Mouse (Mus musculus) testis, adult 2 months (tissue): ENCODE measurements at regions not wholly inside any gene's neighbourhood (a gene's known extent, or its start where the extent isn't known, plus 50 kb on each side); places are given as distances from the start of the nearest gene placed in this dataset.

Experiments used
- H3K27ac ChIP-seq: fragments of 200-500 bp; 2 replicates; pipeline ENCODE4 v1.5.1; 2012; ENCODE audit warnings: low read depth, low read length; ENCODE audit not compliant: control insufficient read depth, insufficient read depth
- H3K27me3 ChIP-seq: fragments of 200-500 bp; 2 replicates; pipeline ENCODE4 v1.6.1; 2012; ENCODE audit warnings: mild to moderate bottlenecking, low read length, moderate library complexity; ENCODE audit not compliant: control insufficient read depth, insufficient read depth
- H3K36me3 ChIP-seq: fragments of 200-500 bp; 2 replicates; pipeline ENCODE4 v1.6.1; 2012; ENCODE audit warnings: mild to moderate bottlenecking, low read length; ENCODE audit not compliant: control insufficient read depth, insufficient read depth
- H3K4me1 ChIP-seq: fragments of 200-500 bp; 2 replicates; pipeline ENCODE4 v1.6.1; 2012; ENCODE audit warnings: low read length; ENCODE audit not compliant: control insufficient read depth, insufficient read depth
- H3K4me3 ChIP-seq: fragments of 200-500 bp; 2 replicates; pipeline ENCODE4 v1.5.1; 2012; ENCODE audit warnings: low read depth, mild to moderate bottlenecking, low read length, moderate library complexity, mixed read lengths; ENCODE audit not compliant: control insufficient read depth
- CTCF ChIP-seq: fragments of 200-500 bp; IDR thresholded peaks from 2 replicates; pipeline ENCODE4 v1.5.1; 2012; ENCODE audit warnings: low read depth, mild to moderate bottlenecking, inconsistent platforms, low read length, moderate library complexity; ENCODE audit not compliant: control insufficient read depth, insufficient read depth, insufficient replicate concordance
- POLR2A ChIP-seq: fragments of 200-500 bp; IDR thresholded peaks from 2 replicates; pipeline ENCODE4 v1.6.1; 2012; ENCODE audit warnings: low read depth, mild to moderate bottlenecking, inconsistent platforms, low read length, moderate library complexity; ENCODE audit not compliant: control insufficient read depth

- H3K27me3 ChIP-seq = no peaks in the 10 kb centered on the region
- no peak overlapping the region for H3K4me3 ChIP-seq
- no peaks in the 10 kb centered on the region for H3K36me3 ChIP-seq
- no peak overlapping the region for H3K27ac ChIP-seq
- no peak for TF ChIP-seq POLR2A
- no peak for TF ChIP-seq CTCF
- H3K4me1 ChIP-seq = no peaks in the 10 kb centered on the region; the same call in 1 of the 2 replicates
Measured at GRCm38 (mm10) chr1:61525881-61526280, 112.7 kb upstream of the Pard3b start.

- no peak overlapping the region for H3K27ac ChIP-seq
- no peaks in the 10 kb centered on the region for H3K36me3 ChIP-seq
Measured at GRCm38 (mm10) chr1:61528757-61529156, 109.9 kb upstream of the Pard3b start.

GRCm38 (mm10) chr1:61530166-61530565, 108.5 kb upstream of the Pard3b start:
- no peak for TF ChIP-seq POLR2A
- no peak for TF ChIP-seq CTCF
- Histone ChIP-seq H3K4me3 (no peak overlapping the region), H3K4me1 (no peaks in the 10 kb centered on the region; the same call in 1 of the 2 replicates), H3K27me3 (no peaks in the 10 kb centered on the region), H3K27ac (no peak overlapping the region), H3K36me3 (no peaks in the 10 kb centered on the region)

More at GRCm38 (mm10) chr1:61528757-61529156, 109.9 kb upstream of the Pard3b start:
- TF ChIP-seq CTCF (no peak), POLR2A (no peak)
- Histone ChIP-seq H3K27me3 (no peaks in the 10 kb centered on the region), H3K4me1 (no peaks in the 10 kb centered on the region; the same call in 1 of the 2 replicates), H3K4me3 (no peak overlapping the region)

DNA sequence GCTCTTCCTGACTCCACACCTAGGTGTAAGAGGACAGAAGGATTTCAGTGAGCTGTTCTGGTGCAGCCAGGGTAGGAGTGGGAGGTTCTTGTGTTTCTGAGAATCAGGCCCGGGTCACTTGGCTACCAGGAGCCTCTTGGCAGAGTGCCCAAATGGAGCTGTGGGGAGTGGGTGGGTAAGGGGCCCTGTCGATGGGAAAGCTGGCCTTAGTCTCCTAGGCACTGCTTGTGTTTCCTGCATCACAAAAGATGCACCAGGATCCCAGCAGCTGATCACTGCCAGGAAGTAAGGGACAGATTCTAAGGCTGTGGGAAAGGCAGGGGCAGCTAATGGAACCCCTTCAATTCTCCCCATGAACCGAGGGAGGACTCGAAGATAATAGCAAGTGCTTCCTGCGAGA, 107.1 kb upstream of the Pard3b start:
- Histone ChIP-seq H3K36me3 (no peaks in the 10 kb centered on the region), H3K27ac (no peak overlapping the region), H3K27me3 (no peaks in the 10 kb centered on the region), H3K4me3 (no peak overlapping the region), H3K4me1 (no peaks in the 10 kb centered on the region; the same call in 1 of the 2 replicates)
- TF ChIP-seq POLR2A (no peak), CTCF (no peak)

DNA sequence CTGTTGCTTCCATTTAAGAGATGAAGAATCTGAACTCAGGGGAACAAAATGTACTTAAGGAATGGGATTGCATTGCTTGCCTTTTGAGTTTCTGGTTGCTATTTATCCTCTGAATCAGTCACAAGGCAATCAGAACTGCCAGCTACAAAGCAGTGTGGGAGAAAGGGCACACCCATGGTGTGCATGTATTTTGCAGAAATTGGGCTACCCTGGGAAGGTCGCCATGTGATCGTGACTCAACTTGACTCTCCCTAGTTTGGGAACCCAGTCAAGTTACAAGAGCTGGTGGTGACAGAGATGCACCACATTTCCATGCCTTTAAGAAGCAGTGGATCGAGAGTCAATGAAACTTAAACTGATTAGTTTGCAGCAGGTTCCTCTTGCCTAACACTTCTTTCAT, 98.5 kb upstream of the Pard3b start:
- Histone ChIP-seq H3K4me3 (no peak overlapping the region), H3K36me3 (no peaks in the 10 kb centered on the region), H3K4me1 (no peaks in the 10 kb centered on the region), H3K27me3 (no peaks in the 10 kb centered on the region), H3K27ac (no peak overlapping the region)
- TF ChIP-seq POLR2A (no peak), CTCF (no peak)

- Histone ChIP-seq H3K36me3 (no peaks in the 10 kb centered on the region), H3K27me3 (no peaks in the 10 kb centered on the region), H3K4me1 (no peaks in the 10 kb centered on the region), H3K4me3 (no peak overlapping the region), H3K27ac (no peak overlapping the region)
- TF ChIP-seq CTCF = no peak
Measured at GRCm38 (mm10) chr1:61541166-61541565, 97.5 kb upstream of the Pard3b start.

DNA sequence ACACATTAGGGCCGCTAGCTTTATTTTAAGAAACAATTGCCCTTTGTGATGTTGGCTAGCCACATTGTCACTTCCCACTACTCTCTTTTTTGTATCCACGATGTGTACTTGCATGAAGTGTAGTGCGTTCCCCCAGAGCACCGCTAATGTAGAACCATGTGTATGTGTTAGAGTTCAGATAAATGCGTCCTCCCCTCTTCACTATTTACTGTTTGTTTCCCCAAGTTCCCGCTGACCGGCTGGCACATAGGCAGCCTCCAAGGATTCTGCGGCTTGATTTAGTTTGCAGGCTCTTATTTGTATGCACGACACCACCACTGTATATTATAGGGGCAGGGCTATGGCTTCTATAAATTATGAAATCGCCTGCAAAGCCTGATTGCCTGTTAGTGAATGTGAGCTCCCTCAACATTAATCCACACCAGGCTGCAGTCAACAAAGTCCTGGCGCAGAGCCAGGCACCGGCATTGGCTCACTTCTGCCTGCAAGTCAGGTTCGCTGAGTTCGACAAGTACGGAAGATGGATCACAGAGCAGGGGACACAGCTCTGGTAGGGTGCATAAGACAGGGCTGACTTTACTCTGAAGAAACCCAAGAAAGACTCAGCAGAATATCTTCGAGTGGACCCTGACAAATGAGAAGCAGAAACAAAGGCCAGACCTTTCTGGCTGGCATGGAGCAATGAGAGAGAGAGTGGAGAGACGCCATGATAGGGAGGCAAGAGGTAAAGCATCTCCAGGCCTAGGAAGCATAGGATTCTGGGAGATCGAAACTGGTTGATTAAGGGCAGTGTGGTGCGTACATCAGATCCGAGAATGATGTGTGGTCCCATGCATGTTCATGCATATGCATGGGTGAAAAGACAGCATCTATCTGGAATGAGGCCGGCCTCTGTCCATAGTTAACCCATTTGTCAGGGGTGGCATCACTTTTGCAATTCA, 85.8 kb upstream of the Pard3b start:
- TF ChIP-seq POLR2A (no peak), CTCF (no peak)
- Histone ChIP-seq H3K27ac (no peak overlapping the region), H3K36me3 (no peaks in the 10 kb centered on the region), H3K4me3 (no peak overlapping the region), H3K27me3 (no peaks in the 10 kb centered on the region), H3K4me1 (no peaks in the 10 kb centered on the region)
